Comparison of ENCODE assay signal across 19 mouse cellular contexts in genomic region chr9:119575732-119576131, GRCm38 (mm10). TPM values are rescaled to one million over a fixed set of nuclear protein-coding genes. Genes with fewer than 3 reads are reported as not detected.
"Had no signal": no experiment of that assay in that cellular context is flagged by ENCODE, and none has a peak within 500 bp of the region (broad histone marks: within the 10 kb centered on the region; RNA-seq: fewer than 3 reads in every experiment).

No protein-coding gene starts in this region.

- H3K9ac ChIP-seq: kidney, embryonic 15.5 days; liver, embryonic 13.5 days; stomach, embryonic 15.5 days had no signal

- H3K27ac ChIP-seq: kidney, embryonic 15.5 days; left cerebral cortex, adult 2 months; liver, embryonic 13.5 days; stomach, embryonic 15.5 days had no signal

- H3K4me2 ChIP-seq: kidney, embryonic 15.5 days; liver, embryonic 13.5 days; midbrain, embryonic 11.5 days; stomach, embryonic 15.5 days had no signal

- DNase-seq: kidney, postnatal 10 days; kidney, postnatal 36 days; layer of hippocampus, postnatal 36 days; liver, embryonic 13.5 days; lung, adult 2 months; lung, postnatal 14 days; lung, postnatal 4 days; midbrain, embryonic 14.5 days; right cerebral cortex, adult 18-20 months; right cerebral cortex, postnatal 14 days; spleen, adult 18-20 months; thymus, postnatal 36 days had no signal

- H3K9me3 ChIP-seq: kidney, embryonic 15.5 days; liver, embryonic 13.5 days; stomach, embryonic 15.5 days had no signal

- H3K4me3 ChIP-seq: kidney, embryonic 15.5 days; left cerebral cortex, adult 2 months; liver, embryonic 13.5 days; stomach, embryonic 15.5 days had no signal

- H3K36me3 ChIP-seq: kidney, embryonic 15.5 days; liver, embryonic 13.5 days; stomach, embryonic 15.5 days had no signal

RNA-seq across cellular contexts. Expression of gene Scn5a, which starts 3.1 kb away (rescaled TPM):
- total RNA-seq: liver, adult 2 months; megakaryocyte progenitor cell, adult 5-6 weeks; megakaryocyte-erythroid progenitor cell, adult 5-6 weeks had no signal
- polyA plus RNA-seq: liver, adult 2 months had no signal
